Mouse (Mus musculus): Measurements from ENCODE around the gene Ptpn22. TPM values are rescaled to one million over a fixed set of nuclear protein-coding genes. Genes with fewer than 3 reads are reported as not detected.

Ptpn22 gene
- 171 TPM for polyA plus RNA-seq (2015; fragmentation: Illumina TruSeq; extraction: RNeasy Lipid Tissue Mini Kit (QIAGEN cat#74804); ENCODE audit: insufficient read depth, low replicate concordance)

GRCm38 (mm10) chr3:103858881-103859801 is at the start of gene Ptpn22:
TSS of gene Ptpn22 (plus strand) at chr3:103859795.

GRCm38 (mm10) chr3:103832426-103832825 is 27.2 kb upstream of the Ptpn22 start, which contains the start of gene Bcl2l15:
TSS of gene Bcl2l15 (plus strand) at chr3:103832601.

DNA sequence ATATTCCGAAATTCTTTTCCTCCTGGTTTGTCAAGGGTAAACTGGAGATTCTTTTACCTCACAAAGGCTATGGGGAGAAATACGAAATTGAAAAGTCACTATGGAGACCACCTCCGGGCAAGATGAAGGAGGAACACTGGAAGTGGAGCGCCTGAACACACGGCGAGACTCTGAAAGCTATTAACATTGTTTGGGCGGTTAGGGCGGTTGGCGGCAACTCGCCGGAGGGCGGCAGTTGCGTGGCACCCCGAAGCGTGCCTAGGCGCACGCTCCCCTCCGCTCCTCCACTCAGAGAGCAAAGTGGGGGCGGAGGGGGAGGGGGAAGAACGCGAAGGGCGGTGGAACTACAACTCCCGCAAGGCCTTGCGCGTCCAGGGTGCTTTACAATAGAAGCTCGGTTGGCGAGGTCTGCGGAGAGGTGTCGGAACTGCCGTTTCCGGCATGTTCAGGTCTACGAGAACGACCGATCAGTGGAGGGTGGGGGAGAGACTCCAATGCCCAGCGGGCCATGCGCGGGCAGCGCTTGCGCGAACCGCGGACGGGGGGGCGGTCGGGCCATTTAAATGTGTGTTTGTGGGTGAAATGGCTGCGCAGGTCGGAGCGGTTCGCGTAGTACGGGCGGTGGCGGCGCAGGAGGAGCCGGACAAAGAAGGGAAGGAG is 54.5 kb downstream of the Ptpn22 start, which contains the start of gene Rsbn1:
Gene Rsbn1, plus strand, starts transcription at position 111 of the 660 bp plus-strand sequence.

Other genes starting within 250 kb of the Ptpn22 start
- 0.15 TPM for gene Atg4a-ps, start 213.7 kb upstream of the Ptpn22 start, polyA plus RNA-seq (2015; fragmentation: Illumina TruSeq; extraction: RNeasy Lipid Tissue Mini Kit (QIAGEN cat#74804); ENCODE audit: insufficient read depth, low replicate concordance)
- gene Olfml3, start 121.8 kb upstream of the Ptpn22 start, polyA plus RNA-seq (2015; fragmentation: Illumina TruSeq; extraction: RNeasy Lipid Tissue Mini Kit (QIAGEN cat#74804); ENCODE audit: insufficient read depth, low replicate concordance): 18.1 TPM
- not detected for gene Gm10964, start 120.4 kb upstream of the Ptpn22 start, polyA plus RNA-seq (2015; fragmentation: Illumina TruSeq; extraction: RNeasy Lipid Tissue Mini Kit (QIAGEN cat#74804); ENCODE audit: insufficient read depth, low replicate concordance)
- gene Hipk1, start 68.2 kb upstream of the Ptpn22 start, polyA plus RNA-seq (2015; fragmentation: Illumina TruSeq; extraction: RNeasy Lipid Tissue Mini Kit (QIAGEN cat#74804); ENCODE audit: insufficient read depth, low replicate concordance): 111 TPM
- gene Dclre1b, start 50.4 kb upstream of the Ptpn22 start, polyA plus RNA-seq (2015; fragmentation: Illumina TruSeq; extraction: RNeasy Lipid Tissue Mini Kit (QIAGEN cat#74804); ENCODE audit: insufficient read depth, low replicate concordance): 13.4 TPM
- 32.3 TPM for gene Ap4b1, start 50.3 kb upstream of the Ptpn22 start, polyA plus RNA-seq (2015; fragmentation: Illumina TruSeq; extraction: RNeasy Lipid Tissue Mini Kit (QIAGEN cat#74804); ENCODE audit: insufficient read depth, low replicate concordance)
- 0.25 TPM for gene Gm43064, start 50.2 kb upstream of the Ptpn22 start, polyA plus RNA-seq (2015; fragmentation: Illumina TruSeq; extraction: RNeasy Lipid Tissue Mini Kit (QIAGEN cat#74804); ENCODE audit: insufficient read depth, low replicate concordance)
- gene Bcl2l15, start 27.2 kb upstream of the Ptpn22 start, polyA plus RNA-seq (2015; fragmentation: Illumina TruSeq; extraction: RNeasy Lipid Tissue Mini Kit (QIAGEN cat#74804); ENCODE audit: insufficient read depth, low replicate concordance): 4.1 TPM
- 42.8 TPM for gene Rsbn1, start 54.3 kb downstream of the Ptpn22 start, polyA plus RNA-seq (2015; fragmentation: Illumina TruSeq; extraction: RNeasy Lipid Tissue Mini Kit (QIAGEN cat#74804); ENCODE audit: insufficient read depth, low replicate concordance)
- 41.3 TPM for gene Phtf1, start 108.3 kb downstream of the Ptpn22 start, polyA plus RNA-seq (2015; fragmentation: Illumina TruSeq; extraction: RNeasy Lipid Tissue Mini Kit (QIAGEN cat#74804); ENCODE audit: insufficient read depth, low replicate concordance)